Mouse (Mus musculus) heart, adult 2 months (tissue): ENCODE results near the gene Uqcrc1.

ENCODE experiments used
- CTCF ChIP-seq: fragments of 200-600 bp; IDR thresholded peaks from 2 replicates; pipeline ENCODE4 v1.8.1; 2022; ENCODE audit warnings: antibody characterized with exemption, mild to moderate bottlenecking, moderate library complexity
- EP300 ChIP-seq: fragments of 200-500 bp; IDR thresholded peaks from 2 replicates; pipeline ENCODE4 v1.6.1; 2011; ENCODE audit warnings: low read depth, low read length, control low read depth; ENCODE audit not compliant: insufficient read depth
- POLR2A ChIP-seq: fragments of 200-500 bp; IDR thresholded peaks from 2 replicates; pipeline ENCODE4 v1.6.1; 2011; ENCODE audit warnings: mild to moderate bottlenecking, low read depth, low read length, control low read depth; ENCODE audit not compliant: insufficient read depth

GRCm38 (mm10) chr9:108925897-108926296 lies 10.5 kb upstream of the Uqcrc1 start:
- TF ChIP-seq CTCF, result no peak
- no peak for TF ChIP-seq POLR2A
- no peak for TF ChIP-seq EP300
